Mouse (Mus musculus): ENCODE measurements around the gene Nkx3-2. TPM values are rescaled to one million over a fixed set of nuclear protein-coding genes. Genes with fewer than 3 reads are reported as not detected.
A peak's percentile ranks its signal among the peaks of the same experiment; 100 is the strongest.

Nkx3-2 gene
- polyA plus RNA-seq, 1 experiment from 2014 or later = 3.2 TPM

DNA sequence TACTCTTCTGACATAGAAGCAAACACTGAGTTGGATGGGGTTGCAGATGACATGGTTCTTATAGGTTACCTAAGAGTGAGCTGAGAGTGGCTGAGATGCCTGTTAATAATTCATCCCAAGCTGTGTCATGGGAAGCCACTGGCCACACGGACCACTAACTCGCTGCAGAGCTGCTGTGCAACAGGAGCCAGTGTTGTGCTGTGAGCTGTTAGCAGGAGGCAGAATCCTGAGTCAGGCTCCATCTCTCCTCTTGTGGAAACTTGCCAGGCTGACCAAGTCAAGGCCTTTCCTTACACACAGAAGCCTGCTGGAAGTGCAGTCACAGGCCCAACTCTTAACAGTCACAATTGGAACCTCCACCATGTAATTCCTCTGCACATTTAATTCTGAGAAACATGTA lies 26.2 kb upstream of the Nkx3-2 start:
- 93% methylated on average over 2 of the region's 2 CpGs for WGBS
- Histone ChIP-seq H3K4me2 (ENCODE audit: low read length) (no peak overlapping the region), H3K27me3 (replicated peaks; ENCODE audit: control insufficient read depth, insufficient read depth, low read length) (no peaks in the 10 kb centered on the region), H3K9ac (ENCODE audit: low read length) (no peak overlapping the region), H3K36me3 (ENCODE audit: control insufficient read depth, insufficient read depth, low read length) (peaks cover 86% of the 10 kb centered on the region), H3K4me3 (ENCODE audit: low read depth, low read length) (no peak overlapping the region), H3K4me1 (replicated peaks; ENCODE audit: control insufficient read depth, insufficient read depth, low read length) (no peaks in the 10 kb centered on the region), H3K9me3 (ENCODE audit: control insufficient read depth, low read length) (no peaks in the 10 kb centered on the region), H3K27ac (ENCODE audit: low read depth) (no peak overlapping the region)
- peak; percentile 44 for DNase-seq (ENCODE audit: low spot score)
- ATAC-seq (replicated peaks; ENCODE audit: low FRiP score, low TSS enrichment, low read depth) = no peak

DNA sequence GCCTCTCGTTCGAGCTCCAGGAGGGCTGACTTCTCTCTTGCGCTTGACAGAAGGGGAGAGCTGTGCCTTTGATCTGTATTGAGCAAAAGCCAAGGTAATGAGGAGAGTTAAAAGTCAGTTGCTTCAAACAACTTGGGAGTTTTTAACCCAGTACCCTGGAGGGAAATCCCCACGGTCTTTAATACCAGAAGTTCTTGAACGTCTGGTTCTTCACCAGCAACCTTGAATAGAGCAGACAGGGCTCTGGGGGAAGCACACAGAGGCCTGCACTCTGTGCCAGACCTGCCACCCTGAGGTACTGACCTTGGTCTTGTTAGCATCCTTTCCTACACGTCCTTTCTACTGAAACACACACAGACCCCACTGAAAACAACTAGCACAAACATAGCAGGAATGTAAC lies 24.6 kb upstream of the Nkx3-2 start:
- H3K36me3 ChIP-seq (ENCODE audit: control insufficient read depth, insufficient read depth, low read length) = peaks cover 77% of the 10 kb centered on the region
- no peak overlapping the region for H3K9ac ChIP-seq (ENCODE audit: low read length)
- WGBS = 74% methylated on average over 6 of the region's 6 CpGs
- no peaks in the 10 kb centered on the region for H3K9me3 ChIP-seq (ENCODE audit: control insufficient read depth, low read length)
- no peaks in the 10 kb centered on the region for H3K4me1 ChIP-seq (replicated peaks; ENCODE audit: control insufficient read depth, insufficient read depth, low read length)
- no peak overlapping the region for H3K27ac ChIP-seq (ENCODE audit: low read depth)
- no peak overlapping the region for H3K4me3 ChIP-seq (ENCODE audit: low read depth, low read length)
- no peaks in the 10 kb centered on the region for H3K27me3 ChIP-seq (replicated peaks; ENCODE audit: control insufficient read depth, insufficient read depth, low read length)
- ATAC-seq (replicated peaks; ENCODE audit: low FRiP score, low TSS enrichment, low read depth) (no peak), DNase-seq (ENCODE audit: low spot score) (peak; percentile 29)
- no peak overlapping the region for H3K4me2 ChIP-seq (ENCODE audit: low read length)

DNA sequence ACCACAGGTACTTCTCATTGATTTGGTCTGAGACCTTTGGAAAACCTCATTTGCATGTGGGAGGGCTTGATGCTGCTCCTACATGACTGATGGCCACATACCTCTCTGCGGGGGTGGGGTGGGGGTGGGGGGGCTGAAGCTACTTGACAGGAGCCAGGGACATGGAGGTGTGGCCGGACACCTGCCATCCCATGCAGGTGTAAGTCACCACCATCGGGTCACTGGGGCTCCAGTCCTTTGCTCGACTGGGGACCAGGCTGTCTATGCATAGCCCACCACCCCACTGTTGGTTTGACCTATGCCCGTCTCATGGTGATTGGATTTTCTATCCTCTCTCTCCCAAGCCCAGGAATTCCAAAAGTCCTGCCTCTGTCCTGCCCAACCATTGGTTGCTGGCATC lies 17.6 kb upstream of the Nkx3-2 start:
- Histone ChIP-seq H3K4me2 (ENCODE audit: low read length) (no peak overlapping the region), H3K4me3 (ENCODE audit: low read depth, low read length) (no peak overlapping the region), H3K4me1 (replicated peaks; ENCODE audit: control insufficient read depth, insufficient read depth, low read length) (no peaks in the 10 kb centered on the region), H3K27ac (ENCODE audit: low read depth) (no peak overlapping the region), H3K27me3 (replicated peaks; ENCODE audit: control insufficient read depth, insufficient read depth, low read length) (no peaks in the 10 kb centered on the region), H3K9me3 (ENCODE audit: control insufficient read depth, low read length) (no peaks in the 10 kb centered on the region), H3K36me3 (ENCODE audit: control insufficient read depth, insufficient read depth, low read length) (peaks cover 18% of the 10 kb centered on the region), H3K9ac (ENCODE audit: low read length) (no peak overlapping the region)
- DNase-seq (ENCODE audit: low spot score) (peak; percentile 13), ATAC-seq (replicated peaks; ENCODE audit: low FRiP score, low TSS enrichment, low read depth) (no peak; the same call in 1 of the 2 replicates)
- 86% methylated on average over 5 of the region's 5 CpGs for WGBS

DNA sequence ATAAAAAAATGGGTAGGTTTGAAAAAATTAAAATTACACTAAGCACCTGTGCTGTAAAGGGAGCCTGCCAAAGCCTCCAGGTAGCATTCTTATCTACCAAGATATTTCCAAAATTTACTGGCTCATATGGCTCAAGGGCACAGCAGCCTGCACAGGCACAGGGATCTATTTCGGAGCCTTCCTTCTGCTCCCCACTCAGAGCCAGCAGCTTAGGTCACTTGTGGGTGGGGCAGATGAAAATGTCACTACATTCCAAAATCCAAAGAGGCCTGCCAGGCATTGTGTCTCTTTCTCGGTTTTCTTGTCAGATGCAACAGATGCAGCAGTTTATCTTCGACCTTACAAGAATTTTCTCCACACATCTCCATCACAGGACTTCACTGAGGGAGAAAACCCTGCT lies 15.7 kb upstream of the Nkx3-2 start:
- 76% methylated on average over 3 of the region's 3 CpGs for WGBS
- H3K4me3 ChIP-seq (ENCODE audit: low read depth, low read length) = no peak overlapping the region
- no peak overlapping the region for H3K4me2 ChIP-seq (ENCODE audit: low read length)
- no peak overlapping the region for H3K9ac ChIP-seq (ENCODE audit: low read length)
- no peaks in the 10 kb centered on the region for H3K9me3 ChIP-seq (ENCODE audit: control insufficient read depth, low read length)
- H3K36me3 ChIP-seq (ENCODE audit: control insufficient read depth, insufficient read depth, low read length) = no peaks in the 10 kb centered on the region; the same call in 1 of the 2 replicates
- no peaks in the 10 kb centered on the region for H3K4me1 ChIP-seq (replicated peaks; ENCODE audit: control insufficient read depth, insufficient read depth, low read length)
- H3K27me3 ChIP-seq (replicated peaks; ENCODE audit: control insufficient read depth, insufficient read depth, low read length) = no peaks in the 10 kb centered on the region
- H3K27ac ChIP-seq (ENCODE audit: low read depth) = no peak overlapping the region
- DNase-seq (ENCODE audit: low spot score) (peak; percentile 31), ATAC-seq (replicated peaks; ENCODE audit: low FRiP score, low TSS enrichment, low read depth) (no peak)

DNA sequence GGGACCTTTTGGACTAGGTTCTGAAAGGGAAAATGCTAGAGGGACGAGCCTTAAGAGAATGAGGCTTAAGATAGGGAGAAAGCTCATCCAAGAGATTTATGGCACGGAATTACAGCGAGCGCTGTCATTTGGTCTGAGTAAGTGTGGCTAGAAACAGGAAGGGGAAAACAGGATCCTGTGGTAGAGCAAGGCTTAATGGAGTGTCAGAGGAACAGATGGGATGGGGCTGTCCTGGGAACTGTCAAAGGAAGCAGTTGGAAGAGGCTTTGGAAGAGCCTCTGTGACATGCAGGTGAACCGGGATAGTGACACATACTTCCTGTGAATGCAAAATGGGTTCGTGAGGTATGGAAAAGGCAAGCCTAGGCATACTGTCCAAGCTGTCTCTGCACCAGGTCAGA lies 11.4 kb upstream of the Nkx3-2 start:
- no peaks in the 10 kb centered on the region for H3K36me3 ChIP-seq (ENCODE audit: control insufficient read depth, insufficient read depth, low read length)
- peak; percentile 68; the same call in 1 of the 2 replicates for ATAC-seq (replicated peaks; ENCODE audit: low FRiP score, low TSS enrichment, low read depth)
- DNase-seq (ENCODE audit: low spot score) = peak; percentile 47
- no peak overlapping the region for H3K4me2 ChIP-seq (ENCODE audit: low read length)
- H3K9me3 ChIP-seq (ENCODE audit: control insufficient read depth, low read length) = no peaks in the 10 kb centered on the region
- H3K4me3 ChIP-seq (ENCODE audit: low read depth, low read length) = no peak overlapping the region
- WGBS = 22% methylated on average over 6 of the region's 6 CpGs
- no peak overlapping the region for H3K27ac ChIP-seq (ENCODE audit: low read depth)
- no peak overlapping the region for H3K9ac ChIP-seq (ENCODE audit: low read length)
- H3K4me1 ChIP-seq (replicated peaks; ENCODE audit: control insufficient read depth, insufficient read depth, low read length) = no peaks in the 10 kb centered on the region
- no peaks in the 10 kb centered on the region for H3K27me3 ChIP-seq (replicated peaks; ENCODE audit: control insufficient read depth, insufficient read depth, low read length)

DNA sequence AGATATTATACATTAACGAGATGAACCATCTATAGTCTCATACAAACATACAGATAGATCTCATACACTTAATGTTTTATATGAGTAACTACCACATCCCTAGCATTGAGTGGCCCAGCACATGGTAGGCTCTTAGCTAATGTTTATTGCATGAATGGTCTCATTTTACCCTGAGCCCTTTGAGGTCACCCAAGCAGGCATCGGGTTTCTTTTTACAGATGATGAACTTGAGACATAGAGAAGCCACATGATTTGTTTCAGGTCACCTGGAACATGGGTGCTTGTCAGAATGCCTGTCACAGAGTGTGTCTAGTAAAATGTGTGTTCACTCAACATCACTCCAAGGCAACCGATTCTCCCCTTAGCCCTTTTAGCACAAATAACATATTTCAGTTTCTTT lies 11.0 kb upstream of the Nkx3-2 start:
- DNase-seq (ENCODE audit: low spot score) (peak; percentile 44), ATAC-seq (replicated peaks; ENCODE audit: low FRiP score, low TSS enrichment, low read depth) (no peak)
- 40% methylated on average over 3 of the region's 3 CpGs for WGBS
- Histone ChIP-seq H3K27ac (ENCODE audit: low read depth) (no peak overlapping the region), H3K4me1 (replicated peaks; ENCODE audit: control insufficient read depth, insufficient read depth, low read length) (no peaks in the 10 kb centered on the region), H3K4me3 (ENCODE audit: low read depth, low read length) (no peak overlapping the region), H3K36me3 (ENCODE audit: control insufficient read depth, insufficient read depth, low read length) (no peaks in the 10 kb centered on the region), H3K4me2 (ENCODE audit: low read length) (no peak overlapping the region), H3K9ac (ENCODE audit: low read length) (no peak overlapping the region), H3K9me3 (ENCODE audit: control insufficient read depth, low read length) (no peaks in the 10 kb centered on the region), H3K27me3 (replicated peaks; ENCODE audit: control insufficient read depth, insufficient read depth, low read length) (no peaks in the 10 kb centered on the region)

DNA sequence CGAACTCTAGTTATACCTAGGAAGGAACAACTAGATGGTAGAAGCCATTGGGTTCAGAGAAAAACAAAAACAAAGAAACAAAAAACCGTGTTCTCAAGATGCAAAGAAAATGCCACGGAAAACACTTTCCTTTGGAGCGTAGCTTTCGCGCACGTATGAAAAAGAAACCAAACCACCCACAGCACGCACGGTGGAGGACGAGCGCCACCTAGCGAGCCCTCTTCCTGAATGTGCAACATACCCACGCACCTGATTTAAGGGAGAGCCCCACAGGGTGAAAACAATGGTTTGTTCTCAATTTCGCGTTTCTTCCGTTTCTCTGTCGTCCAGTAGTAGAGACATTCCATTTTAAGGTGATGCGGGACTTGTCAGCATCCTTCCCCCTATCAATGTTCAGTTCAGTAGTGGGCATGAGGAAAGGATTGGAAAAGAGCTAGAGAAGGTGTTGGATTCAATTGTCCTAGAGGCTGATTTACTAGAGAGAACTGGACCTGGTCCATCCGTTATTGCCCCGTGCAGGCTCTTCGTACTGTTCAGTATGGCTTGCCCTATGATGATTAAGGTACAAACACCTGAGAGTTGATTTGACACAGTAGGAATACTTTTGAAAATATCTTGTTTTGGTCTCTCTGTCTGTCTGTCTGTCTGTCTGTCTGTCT lies 4.2 kb upstream of the Nkx3-2 start:
- Histone ChIP-seq H3K9me3 (ENCODE audit: control insufficient read depth, low read length) (no peaks in the 10 kb centered on the region), H3K27me3 (replicated peaks; ENCODE audit: control insufficient read depth, insufficient read depth, low read length) (peaks cover 38% of the 10 kb centered on the region), H3K4me2 (ENCODE audit: low read length) (peak overlapping the region; percentile 49), H3K4me3 (ENCODE audit: low read depth, low read length) (peak overlapping the region; percentile 26), H3K36me3 (ENCODE audit: control insufficient read depth, insufficient read depth, low read length) (no peaks in the 10 kb centered on the region), H3K9ac (ENCODE audit: low read length) (no peak overlapping the region), H3K4me1 (replicated peaks; ENCODE audit: control insufficient read depth, insufficient read depth, low read length) (0 out of 2 replicates have a peak, but pooled peaks cover 5% of the 10 kb centered on the region), H3K27ac (ENCODE audit: low read depth) (no peak overlapping the region)
- DNase-seq (ENCODE audit: low spot score) = peak; percentile 98
- 0 out of 2 replicates have a peak, but pooled peaks have one; percentile 61 for ATAC-seq (replicated peaks; ENCODE audit: low FRiP score, low TSS enrichment, low read depth)
- 7% methylated on average over 21 of the region's 21 CpGs for WGBS

DNA sequence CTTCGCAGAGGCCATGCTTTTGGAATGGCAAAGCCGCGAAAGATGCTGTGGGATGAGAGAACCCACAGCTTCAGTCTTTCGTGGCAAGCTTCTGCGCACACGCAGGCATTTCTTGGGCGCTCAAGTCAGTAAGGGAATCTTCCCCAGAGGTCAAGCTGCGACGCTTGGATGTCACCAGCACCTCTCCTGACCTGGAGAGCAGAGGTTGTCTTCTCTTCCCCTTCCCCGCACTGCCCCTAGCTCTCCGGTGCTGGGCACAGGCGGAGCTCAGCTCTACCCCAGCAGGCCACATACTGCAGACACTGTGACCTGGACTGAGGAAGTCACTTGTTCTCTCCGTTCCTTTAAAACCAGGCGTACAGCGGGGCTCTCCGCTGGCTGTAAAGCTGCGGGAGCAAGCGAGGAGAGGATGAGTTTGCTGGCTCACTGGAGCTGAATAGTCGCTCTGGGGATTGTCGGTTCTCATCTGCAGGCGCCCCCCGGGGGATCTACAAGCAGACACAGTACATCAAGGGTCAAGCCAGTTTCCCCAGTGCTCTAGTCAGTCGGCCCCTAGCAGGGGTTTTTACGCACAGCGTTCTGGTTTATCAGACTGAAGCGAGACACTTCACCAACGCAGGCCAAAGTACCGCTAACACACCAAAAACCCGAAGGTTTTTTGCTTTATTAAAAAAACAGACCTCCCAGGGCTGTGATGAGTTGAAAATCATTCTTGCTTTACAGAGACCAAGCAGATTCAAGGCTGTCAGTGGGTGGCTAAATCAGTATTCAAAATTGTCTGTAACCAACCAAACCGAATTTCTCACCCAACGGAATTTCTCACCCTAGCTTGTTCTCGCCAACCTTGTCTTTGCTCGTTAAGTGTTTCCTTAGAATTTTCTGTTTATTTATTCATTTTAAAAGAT lies 3.2 kb upstream of the Nkx3-2 start:
- Histone ChIP-seq H3K4me1 (replicated peaks; ENCODE audit: control insufficient read depth, insufficient read depth, low read length) (0 out of 2 replicates have a peak, but pooled peaks cover 5% of the 10 kb centered on the region), H3K27me3 (replicated peaks; ENCODE audit: control insufficient read depth, insufficient read depth, low read length) (peaks cover 47% of the 10 kb centered on the region), H3K9ac (ENCODE audit: low read length) (no peak overlapping the region), H3K9me3 (ENCODE audit: control insufficient read depth, low read length) (no peaks in the 10 kb centered on the region), H3K4me2 (ENCODE audit: low read length) (peak overlapping the region; percentile 49), H3K27ac (ENCODE audit: low read depth) (no peak overlapping the region), H3K36me3 (ENCODE audit: control insufficient read depth, insufficient read depth, low read length) (no peaks in the 10 kb centered on the region), H3K4me3 (ENCODE audit: low read depth, low read length) (peak overlapping the region; percentile 26)
- ATAC-seq (replicated peaks; ENCODE audit: low FRiP score, low TSS enrichment, low read depth) = no peak
- peak; percentile 67 for DNase-seq (ENCODE audit: low spot score)
- WGBS = 21% methylated on average over 33 of the region's 33 CpGs

All from intestine, embryonic 14.5 days (tissue).